Mouse (Mus musculus) ES-Bruce4 (cell line): ENCODE data around the gene Gm38392. TPM values are rescaled to one million over a fixed set of nuclear protein-coding genes. Genes with fewer than 3 reads are reported as not detected.
"Not testable (repeated sequence)": the region's sequence is repeated elsewhere in the genome, so short reads cannot be mapped to it uniquely, and the experiment has no call there.

Experiments used
- H3K27ac ChIP-seq: 2 replicates; pipeline ENCODE4 v1.5.1; 2012; ENCODE audit warnings: low read length, inconsistent platforms; ENCODE audit not compliant: insufficient read depth
- H3K27me3 ChIP-seq: 2 replicates; pipeline ENCODE4 v1.6.1; 2012; ENCODE audit warnings: mild to moderate bottlenecking, low read length, inconsistent platforms; ENCODE audit not compliant: control insufficient read depth, poor library complexity, insufficient read depth, severe bottlenecking
- H3K36me3 ChIP-seq: 2 replicates; pipeline ENCODE4 v1.6.1; 2012; ENCODE audit warnings: inconsistent platforms, mild to moderate bottlenecking, low read length, moderate library complexity; ENCODE audit not compliant: control insufficient read depth, poor library complexity, insufficient read depth, severe bottlenecking
- H3K4me1 ChIP-seq: one replicate; pipeline ENCODE4 v1.8.1; 2011; ENCODE audit warnings: low read length; ENCODE audit not compliant: control insufficient read depth, insufficient read depth
- H3K4me3 ChIP-seq: 2 replicates; pipeline ENCODE4 v1.5.1; 2011; ENCODE audit warnings: low read depth, mild to moderate bottlenecking, low read length
- H3K9ac ChIP-seq: 2 replicates; pipeline ENCODE4 v1.6.1; 2012; ENCODE audit warnings: low read depth, mild to moderate bottlenecking, inconsistent platforms; ENCODE audit not compliant: poor library complexity, severe bottlenecking
- H3K9me3 ChIP-seq: replicated peaks from 2 replicates; pipeline ENCODE4 v1.6.1; 2012; ENCODE audit warnings: mild to moderate bottlenecking, low read length, inconsistent platforms; ENCODE audit not compliant: control insufficient read depth, poor library complexity, insufficient read depth, severe bottlenecking
- CTCF ChIP-seq: IDR thresholded peaks from one replicate; pipeline ENCODE4 v1.8.1; 2011; ENCODE audit warnings: low read depth, low read length
- EP300 ChIP-seq: IDR thresholded peaks from 2 replicates; pipeline ENCODE4 v1.6.1; 2011; ENCODE audit warnings: low read depth, low read length; ENCODE audit not compliant: insufficient read depth
- POLR2A ChIP-seq: IDR thresholded peaks from one replicate; pipeline ENCODE4 v1.8.1; 2011; ENCODE audit warnings: low read length; ENCODE audit not compliant: insufficient read depth
- polyA plus RNA-seq: library from polyadenylated mRNA; stranded (reverse); fragments of >200 nt; gene quantifications from 2 replicates; pipeline ENCODE4 v1.2.4, GENCODE M21; 2011; ENCODE audit warnings: low read depth; ENCODE audit not compliant: missing spikeins, insufficient read depth, insufficient read length

The Gm38392 gene
- polyA plus RNA-seq, 1 experiment = 0.72 TPM

GRCm38 (mm10) chr3:88296110-88296560 is 9.1 kb upstream of the Gm38392 start:
- no peaks in the 10 kb centered on the region for H3K9me3 ChIP-seq
- H3K9ac ChIP-seq = peak overlapping the region; percentile 57
- peak overlapping the region; percentile 93 for H3K4me3 ChIP-seq
- peak overlapping the region; percentile 29 for H3K27ac ChIP-seq
- peaks cover 29% of the 10 kb centered on the region for H3K36me3 ChIP-seq
- H3K27me3 ChIP-seq = no peaks in the 10 kb centered on the region
- no peaks in the 10 kb centered on the region for H3K4me1 ChIP-seq
- TF ChIP-seq EP300 = no peak
- no peak for TF ChIP-seq CTCF
- TF ChIP-seq POLR2A = no peak

GRCm38 (mm10) chr3:88295272-88295671 is 8.3 kb upstream of the Gm38392 start:
- not testable (repeated sequence) for H3K4me1 ChIP-seq, H3K4me3 ChIP-seq, H3K9me3 ChIP-seq, H3K27me3 ChIP-seq
- H3K9ac ChIP-seq = peak overlapping the region; percentile 57
- H3K27ac ChIP-seq = peak overlapping the region; percentile 88
- H3K36me3 ChIP-seq = peaks cover 20% of the 10 kb centered on the region

DNA sequence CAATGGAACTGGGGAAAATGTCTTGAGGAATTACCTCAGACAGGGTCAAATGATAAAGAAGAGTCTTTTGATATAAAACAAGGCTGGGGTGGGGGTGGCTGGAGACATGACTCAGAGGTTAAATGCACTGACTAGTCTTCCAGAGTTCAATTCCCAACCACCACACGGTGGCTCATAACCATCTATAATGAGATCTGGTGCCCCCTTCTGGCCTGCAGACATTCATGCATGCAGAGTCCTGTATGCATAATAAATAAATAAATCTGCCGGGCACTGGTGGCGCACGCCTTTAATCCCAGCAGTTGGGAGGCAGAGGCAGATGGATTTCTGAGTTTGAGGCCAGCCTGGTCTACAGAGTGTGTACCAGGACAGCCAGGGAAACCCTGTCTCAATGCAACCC is 5.0 kb upstream of the Gm38392 start:
- TF ChIP-seq CTCF (peak; percentile 26), POLR2A (no peak)
- Histone ChIP-seq H3K4me3 (no peak overlapping the region), H3K4me1 (peaks cover 7% of the 10 kb centered on the region), H3K27ac (no peak overlapping the region), H3K9ac (no peak overlapping the region), H3K27me3 (no peaks in the 10 kb centered on the region), H3K36me3 (no peaks in the 10 kb centered on the region), H3K9me3 (no peaks in the 10 kb centered on the region)

- Histone ChIP-seq H3K9ac (peak overlapping the region; percentile 45; the same call in 1 of the 2 replicates), H3K4me3 (0 out of 2 replicates have a peak overlapping the region, but pooled peaks have one; percentile 12), H3K27ac (peak overlapping the region; percentile 84)
- not testable (repeated sequence) for H3K4me1 ChIP-seq, H3K27me3 ChIP-seq, H3K36me3 ChIP-seq, H3K9me3 ChIP-seq
Observed at GRCm38 (mm10) chr3:88288133-88288713, 1.2 kb upstream of the Gm38392 start.

DNA sequence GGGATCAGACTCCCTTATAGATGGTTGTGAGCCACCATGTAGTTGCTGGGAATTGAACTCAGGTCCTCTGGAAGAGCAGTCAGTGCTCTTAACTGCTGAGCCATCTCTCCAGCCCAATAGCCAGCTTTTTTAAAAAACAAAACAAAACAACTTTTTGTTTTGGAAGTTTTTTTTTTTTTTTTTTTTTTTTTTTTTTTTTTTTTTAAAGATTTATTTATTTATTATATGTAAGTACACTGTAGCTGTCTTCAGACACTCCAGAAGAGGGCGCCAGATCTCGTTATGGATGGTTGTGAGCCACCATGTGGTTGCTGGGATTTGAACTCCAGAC is 1.5 kb downstream of the Gm38392 start:
- H3K4me1 ChIP-seq = peaks cover 17% of the 10 kb centered on the region
- H3K9ac ChIP-seq = peak overlapping the region; percentile 7; the same call in 1 of the 2 replicates
- H3K36me3 ChIP-seq, H3K4me3 ChIP-seq, H3K9me3 ChIP-seq, H3K27me3 ChIP-seq: not testable (repeated sequence)
- H3K27ac ChIP-seq = peak overlapping the region; percentile 87

DNA sequence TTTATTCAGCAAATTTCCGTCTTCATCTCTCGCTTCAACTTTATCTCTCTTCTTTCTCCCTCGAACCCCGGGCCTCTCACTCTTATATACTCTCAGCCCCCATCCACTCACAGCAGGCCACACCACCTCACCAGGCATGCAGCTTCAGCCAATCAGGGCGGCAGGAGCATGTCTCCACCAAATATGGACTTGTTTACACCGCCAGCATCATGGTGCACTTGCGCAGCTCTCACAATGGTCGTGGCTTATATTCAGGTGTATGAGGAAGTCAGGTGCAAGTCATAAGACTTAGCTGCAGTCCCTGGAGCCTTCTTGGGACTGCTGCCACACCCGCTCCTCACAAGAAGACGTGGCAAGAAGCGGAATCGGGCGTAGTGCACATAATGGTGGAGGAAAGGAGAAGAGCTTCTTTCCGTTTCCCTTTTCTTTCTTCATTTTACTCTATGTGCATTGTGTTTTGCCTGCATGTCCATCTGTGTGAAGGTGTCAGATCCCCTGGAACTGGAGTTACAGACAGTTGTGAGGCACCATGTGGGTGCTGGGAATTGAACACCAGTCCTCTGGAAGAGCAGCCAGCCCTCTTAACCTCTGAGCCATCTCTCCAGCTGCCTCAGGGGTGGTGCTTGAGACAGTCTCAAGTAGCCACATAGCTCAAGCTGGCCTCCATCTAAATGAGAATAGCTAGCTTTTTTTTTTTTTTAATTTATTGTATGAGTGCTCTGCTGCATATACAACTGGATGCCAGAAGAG is 2.0 kb downstream of the Gm38392 start:
- not testable (repeated sequence) for H3K27me3 ChIP-seq, H3K9me3 ChIP-seq, H3K4me3 ChIP-seq, H3K36me3 ChIP-seq
- peaks cover 21% of the 10 kb centered on the region for H3K4me1 ChIP-seq
- peak; percentile 71 for TF ChIP-seq EP300
- H3K27ac ChIP-seq = peak overlapping the region; percentile 87
- H3K9ac ChIP-seq = peak overlapping the region; percentile 13; the same call in 1 of the 2 replicates
